Mouse (Mus musculus) erythroid progenitor cell, adult 5-6 weeks (primary cell): ENCODE measurements around the gene Adgra1. TPM values are rescaled to one million over a fixed set of nuclear protein-coding genes. Genes with fewer than 3 reads are reported as not detected.

Experiments
- ATAC-seq: replicated peaks from 2 replicates; pipeline ENCODE4 v1.8.0; 2016; ENCODE audit warnings: moderate number of reproducible peaks, mild to moderate bottlenecking, moderate TSS enrichment, inconsistent platforms; ENCODE audit not compliant: poor library complexity, low FRiP score, severe bottlenecking
- total RNA-seq, 2 experiments: library from RNA; stranded (forward) in 1 of 2; stranded (reverse) in 1 of 2; fragments of 150-400 nt in 1 of 2; fragments of 186-747, 209-891 nt in 1 of 2; gene quantifications; 2 replicates each; pipeline versions ENCODE4 v1.2.3 to v1.2.4; 2015 to 2017; ENCODE audit warnings: low replicate concordance in 2 of 2

The Adgra1 gene
- total RNA-seq, 2 experiments from 2014 or later, result not detected

GRCm38 (mm10) chr7:139900896-139901295 lies 66.9 kb downstream of the Adgra1 start:
- no peak for ATAC-seq

GRCm38 (mm10) chr7:139901981-139902380 lies 68.0 kb downstream of the Adgra1 start:
- ATAC-seq, result no peak

- no peak for ATAC-seq
Observed at GRCm38 (mm10) chr7:139905261-139905660, 71.3 kb downstream of the Adgra1 start.

GRCm38 (mm10) chr7:139905661-139906060 lies 71.7 kb downstream of the Adgra1 start:
- ATAC-seq, result no peak

GRCm38 (mm10) chr7:139908176-139908575 lies 74.2 kb downstream of the Adgra1 start:
- ATAC-seq, result no peak

GRCm38 (mm10) chr7:139909469-139909868 lies 75.5 kb downstream of the Adgra1 start:
- no peak for ATAC-seq

- no peak for ATAC-seq
Observed at GRCm38 (mm10) chr7:139910204-139910835, 76.3 kb downstream of the Adgra1 start.

GRCm38 (mm10) chr7:139914141-139915047 lies 80.4 kb downstream of the Adgra1 start:
- ATAC-seq, result no peak

- ATAC-seq, result no peak
Observed at GRCm38 (mm10) chr7:139915646-139916257, 81.8 kb downstream of the Adgra1 start.

GRCm38 (mm10) chr7:139916345-139916744 lies 82.4 kb downstream of the Adgra1 start:
- ATAC-seq, result no peak

- ATAC-seq, result no peak
Observed at GRCm38 (mm10) chr7:139918262-139918661, 84.3 kb downstream of the Adgra1 start.

Other genes starting within 250 kb of the Adgra1 start
- gene Cfap46, start 150.4 kb upstream of the Adgra1 start, total RNA-seq (2015; ENCODE audit: low replicate concordance), result not detected in 2 replicates
- not detected in 2 replicates for gene Cfap46, start 150.4 kb upstream of the Adgra1 start, total RNA-seq (2017; ENCODE audit: low replicate concordance)
- gene Kndc1, start 60.5 kb downstream of the Adgra1 start, total RNA-seq (2015; ENCODE audit: low replicate concordance), result not detected in 2 replicates
- not detected in 2 replicates for gene Kndc1, start 60.5 kb downstream of the Adgra1 start, total RNA-seq (2017; ENCODE audit: low replicate concordance)
- gene Utf1, start 109.6 kb downstream of the Adgra1 start, total RNA-seq (2015; ENCODE audit: low replicate concordance), result not detected in 2 replicates
- gene Utf1, start 109.6 kb downstream of the Adgra1 start, total RNA-seq (2017; ENCODE audit: low replicate concordance), result not detected in 2 replicates
- not detected in 2 replicates for gene 6430531B16Rik, start 144.6 kb downstream of the Adgra1 start, total RNA-seq (2015; ENCODE audit: low replicate concordance)
- gene 6430531B16Rik, start 144.6 kb downstream of the Adgra1 start, total RNA-seq (2017; ENCODE audit: low replicate concordance), result not detected in 2 replicates
- gene Adam8, start 158.4 kb downstream of the Adgra1 start, total RNA-seq (2015; ENCODE audit: low replicate concordance), result 9.2 and 9.4 TPM in 2 replicates
- 3.3 and 5.2 TPM in 2 replicates for gene Adam8, start 158.4 kb downstream of the Adgra1 start, total RNA-seq (2017; ENCODE audit: low replicate concordance)
- 12.6 and 33.1 TPM in 2 replicates for gene Zfp511, start 202.2 kb downstream of the Adgra1 start, total RNA-seq (2015; ENCODE audit: low replicate concordance)
- 4.0 and 12.8 TPM in 2 replicates for gene Zfp511, start 202.2 kb downstream of the Adgra1 start, total RNA-seq (2017; ENCODE audit: low replicate concordance)
- 18.0 and 24.1 TPM in 2 replicates for gene Tubgcp2, start 202.5 kb downstream of the Adgra1 start, total RNA-seq (2015; ENCODE audit: low replicate concordance)
- 26.9 and 48.3 TPM in 2 replicates for gene Tubgcp2, start 202.5 kb downstream of the Adgra1 start, total RNA-seq (2017; ENCODE audit: low replicate concordance)
- gene Msx3, start 214.9 kb downstream of the Adgra1 start, total RNA-seq (2015; ENCODE audit: low replicate concordance), result not detected in 2 replicates
- gene Msx3, start 214.9 kb downstream of the Adgra1 start, total RNA-seq (2017; ENCODE audit: low replicate concordance), result not detected in 2 replicates
- gene Caly, start 248.4 kb downstream of the Adgra1 start, total RNA-seq (2015; ENCODE audit: low replicate concordance), result not detected in 2 replicates
- gene Caly, start 248.4 kb downstream of the Adgra1 start, total RNA-seq (2017; ENCODE audit: low replicate concordance), result not detected in 2 replicates